Mouse (Mus musculus) heart, embryonic 10.5 days (tissue): Measurements from ENCODE around the gene Map3k21. TPM values are rescaled to one million over a fixed set of nuclear protein-coding genes. Genes with fewer than 3 reads are reported as not detected.

ENCODE experiments used
- DNase-seq: peaks from one replicate; pipeline ENCODE4 v3.0.0-alpha.2; 2017; ENCODE audit warnings: low spot score
- H3K27ac ChIP-seq: fragments of 300-500 bp; sonication (generic); 2 replicates; pipeline ENCODE4 v1.5.1; 2016; ENCODE audit warnings: mild to moderate bottlenecking
- H3K27me3 ChIP-seq: fragments of 300-500 bp; sonication (generic); 2 replicates; pipeline ENCODE4 v1.6.1; 2016; ENCODE audit warnings: mild to moderate bottlenecking; ENCODE audit not compliant: poor library complexity, insufficient read depth, severe bottlenecking
- H3K36me3 ChIP-seq: fragments of 300-500 bp; sonication (generic); 2 replicates; pipeline ENCODE4 v1.6.1; 2016; ENCODE audit warnings: mild to moderate bottlenecking, moderate library complexity
- H3K4me1 ChIP-seq: fragments of 300-500 bp; sonication (generic); 2 replicates; pipeline ENCODE4 v1.6.1; 2016; ENCODE audit warnings: mild to moderate bottlenecking
- H3K4me3 ChIP-seq: fragments of 300-500 bp; sonication (generic); 2 replicates; pipeline ENCODE4 v1.5.1; 2016; ENCODE audit warnings: mild to moderate bottlenecking, moderate library complexity
- H3K9me3 ChIP-seq: fragments of 300-500 bp; sonication (generic); 2 replicates; pipeline ENCODE4 v1.6.1; 2016; ENCODE audit warnings: mild to moderate bottlenecking, moderate library complexity
- WGBS: fragments of 180-500 bp; shearing (Covaris S2); methylation state at CpG from one replicate; pipeline ENCODE4 v1.1.7; 2016; 5-methylcytosine and 5-hydroxymethylcytosine counted together
- polyA plus RNA-seq: library from polyadenylated mRNA; unstranded; fragments of >200 nt; fragmentation: Nextera tagmentation; extraction: Ambion mirVana; gene quantifications from 2 replicates; pipeline ENCODE4 v1.2.1, GENCODE M21; 2016

Gene Map3k21
- polyA plus RNA-seq, 1 experiment from 2014 or later, result 0.15 TPM

- H3K27me3 ChIP-seq, result peaks cover 12% of the 10 kb centered on the region; the same call in 1 of the 2 replicates
- no peaks in the 10 kb centered on the region for H3K36me3 ChIP-seq
- no peak overlapping the region for H3K4me3 ChIP-seq
- H3K4me1 ChIP-seq, result peaks cover 13% of the 10 kb centered on the region
- no peak for DNase-seq
- H3K9me3 ChIP-seq, result no peaks in the 10 kb centered on the region
- WGBS, result 82% methylated on average over 10 of the region's 10 CpGs
- 0 out of 2 replicates have a peak overlapping the region, but pooled peaks have one; percentile 16 for H3K27ac ChIP-seq
Observed at GRCm38 (mm10) chr8:125920281-125920680, 10.0 kb downstream of the Map3k21 start.

GRCm38 (mm10) chr8:125920761-125921160 is 10.5 kb downstream of the Map3k21 start:
- H3K27ac ChIP-seq, result 0 out of 2 replicates have a peak overlapping the region, but pooled peaks have one; percentile 16
- H3K27me3 ChIP-seq, result 0 out of 2 replicates have a peak, but pooled peaks cover 9% of the 10 kb centered on the region
- H3K36me3 ChIP-seq, result no peaks in the 10 kb centered on the region
- H3K9me3 ChIP-seq, result no peaks in the 10 kb centered on the region
- DNase-seq, result no peak
- 63% methylated on average over 9 of the region's 9 CpGs for WGBS
- no peak overlapping the region for H3K4me3 ChIP-seq
- peaks cover 13% of the 10 kb centered on the region for H3K4me1 ChIP-seq

- 0 out of 2 replicates have a peak, but pooled peaks cover 5% of the 10 kb centered on the region for H3K4me1 ChIP-seq
- no peak overlapping the region for H3K4me3 ChIP-seq
- no peak overlapping the region for H3K27ac ChIP-seq
- 87% methylated on average over 3 of the region's 3 CpGs for WGBS
- H3K9me3 ChIP-seq, result no peaks in the 10 kb centered on the region
- H3K27me3 ChIP-seq, result 0 out of 2 replicates have a peak, but pooled peaks cover 9% of the 10 kb centered on the region
- DNase-seq, result no peak
- no peaks in the 10 kb centered on the region for H3K36me3 ChIP-seq
Observed at GRCm38 (mm10) chr8:125922333-125922732, 12.1 kb downstream of the Map3k21 start.

- Histone ChIP-seq H3K27me3 (no peaks in the 10 kb centered on the region), H3K36me3 (no peaks in the 10 kb centered on the region), H3K4me3 (no peak overlapping the region), H3K9me3 (no peaks in the 10 kb centered on the region), H3K27ac (no peak overlapping the region), H3K4me1 (no peaks in the 10 kb centered on the region)
- DNase-seq, result no peak
- WGBS, result 85% methylated on average over 4 of the region's 4 CpGs
Observed at GRCm38 (mm10) chr8:125926636-125927035, 16.4 kb downstream of the Map3k21 start.

- WGBS, result 81% methylated on average over 11 of the region's 11 CpGs
Observed at GRCm38 (mm10) chr8:125930276-125931046, 20.2 kb downstream of the Map3k21 start.

GRCm38 (mm10) chr8:125931822-125932221 is 21.6 kb downstream of the Map3k21 start:
- DNase-seq, result no peak
- Histone ChIP-seq H3K27me3 (no peaks in the 10 kb centered on the region), H3K36me3 (no peaks in the 10 kb centered on the region), H3K4me3 (no peak overlapping the region), H3K4me1 (no peaks in the 10 kb centered on the region), H3K27ac (no peak overlapping the region), H3K9me3 (no peaks in the 10 kb centered on the region)
- WGBS, result 93% methylated on average over 6 of the region's 6 CpGs

More at GRCm38 (mm10) chr8:125930276-125931046, 20.2 kb downstream of the Map3k21 start:
- no peak overlapping the region for H3K27ac ChIP-seq
- DNase-seq, result no peak
- no peaks in the 10 kb centered on the region for H3K9me3 ChIP-seq
- H3K27me3 ChIP-seq, result no peaks in the 10 kb centered on the region
- no peaks in the 10 kb centered on the region for H3K36me3 ChIP-seq
- H3K4me1 ChIP-seq, result no peaks in the 10 kb centered on the region
- no peak overlapping the region for H3K4me3 ChIP-seq

GRCm38 (mm10) chr8:125935649-125936048 is 25.4 kb downstream of the Map3k21 start:
- 45% methylated on average over 9 of the region's 9 CpGs for WGBS
- DNase-seq, result no peak

GRCm38 (mm10) chr8:125944511-125944910 is 34.3 kb downstream of the Map3k21 start:
- DNase-seq, result no peak
- H3K27ac ChIP-seq, result no peak overlapping the region
- H3K36me3 ChIP-seq, result no peaks in the 10 kb centered on the region
- H3K4me3 ChIP-seq, result no peak overlapping the region
- WGBS, result 71% methylated on average over 4 of the region's 4 CpGs
- 0 out of 2 replicates have a peak, but pooled peaks cover 4% of the 10 kb centered on the region for H3K27me3 ChIP-seq
- H3K4me1 ChIP-seq, result no peaks in the 10 kb centered on the region
- H3K9me3 ChIP-seq, result no peaks in the 10 kb centered on the region

More at GRCm38 (mm10) chr8:125935649-125936048, 25.4 kb downstream of the Map3k21 start:
- no peak overlapping the region for H3K4me3 ChIP-seq
- H3K27ac ChIP-seq, result no peak overlapping the region
- H3K36me3 ChIP-seq, result no peaks in the 10 kb centered on the region
- H3K27me3 ChIP-seq, result peaks cover 7% of the 10 kb centered on the region; the same call in 1 of the 2 replicates
- H3K9me3 ChIP-seq, result no peaks in the 10 kb centered on the region
- H3K4me1 ChIP-seq, result no peaks in the 10 kb centered on the region

GRCm38 (mm10) chr8:125948696-125949308 is 38.6 kb downstream of the Map3k21 start:
- Histone ChIP-seq H3K27ac (no peak overlapping the region), H3K9me3 (no peaks in the 10 kb centered on the region), H3K27me3 (peaks cover 28% of the 10 kb centered on the region; the same call in 1 of the 2 replicates), H3K36me3 (no peaks in the 10 kb centered on the region), H3K4me1 (no peaks in the 10 kb centered on the region), H3K4me3 (no peak overlapping the region)
- 76% methylated on average over 9 of the region's 9 CpGs for WGBS
- DNase-seq, result no peak

GRCm38 (mm10) chr8:125950007-125950940 is 40.0 kb downstream of the Map3k21 start:
- no peak overlapping the region for H3K27ac ChIP-seq
- no peak overlapping the region for H3K4me3 ChIP-seq
- WGBS, result 22% methylated on average over 23 of the region's 23 CpGs
- peak; percentile 92 for DNase-seq
- no peaks in the 10 kb centered on the region for H3K9me3 ChIP-seq
- H3K27me3 ChIP-seq, result peaks cover 29% of the 10 kb centered on the region; the same call in 1 of the 2 replicates
- H3K4me1 ChIP-seq, result no peaks in the 10 kb centered on the region
- no peaks in the 10 kb centered on the region for H3K36me3 ChIP-seq

GRCm38 (mm10) chr8:125955671-125956070 is 45.4 kb downstream of the Map3k21 start:
- no peak overlapping the region for H3K4me3 ChIP-seq
- no peaks in the 10 kb centered on the region for H3K9me3 ChIP-seq
- no peaks in the 10 kb centered on the region for H3K36me3 ChIP-seq
- H3K27me3 ChIP-seq, result peaks cover 39% of the 10 kb centered on the region; the same call in 1 of the 2 replicates
- H3K27ac ChIP-seq, result no peak overlapping the region
- H3K4me1 ChIP-seq, result no peaks in the 10 kb centered on the region
- 11% methylated on average over 11 of the region's 11 CpGs for WGBS
- no peak for DNase-seq

- Histone ChIP-seq H3K4me3 (no peak overlapping the region), H3K36me3 (no peaks in the 10 kb centered on the region), H3K4me1 (no peaks in the 10 kb centered on the region), H3K27me3 (peaks cover 28% of the 10 kb centered on the region; the same call in 1 of the 2 replicates), H3K27ac (no peak overlapping the region), H3K9me3 (no peaks in the 10 kb centered on the region)
- no peak for DNase-seq
- WGBS, result 74% methylated on average over 9 of the region's 9 CpGs
Observed at GRCm38 (mm10) chr8:125956796-125957195, 46.5 kb downstream of the Map3k21 start.
